Mouse (Mus musculus): ENCODE data around the gene Tmem54. TPM values are rescaled to one million over a fixed set of nuclear protein-coding genes. Genes with fewer than 3 reads are reported as not detected.

Tmem54 gene
- total RNA-seq (2021): not detected
- long read RNA-seq: 0 reads

DNA sequence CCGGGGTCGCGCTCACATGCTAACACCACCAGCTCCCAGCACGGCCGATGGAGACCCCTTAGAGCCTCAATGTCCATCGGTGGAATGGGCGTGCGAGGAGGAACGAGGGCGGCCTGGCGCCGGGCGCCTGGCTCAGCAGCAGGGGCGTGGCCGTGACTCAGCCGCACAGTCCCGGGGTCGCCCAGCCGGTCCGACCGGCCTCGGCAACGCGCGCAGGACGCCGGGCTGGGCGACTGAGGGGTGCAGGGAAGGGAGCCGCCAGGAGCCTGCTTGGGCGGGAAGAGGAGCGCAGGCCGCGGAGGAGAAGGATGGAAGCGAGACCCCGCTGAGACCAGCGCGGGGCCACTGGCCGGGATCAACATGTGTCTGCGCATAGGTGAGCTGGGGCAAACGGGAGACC is at the start of gene Tmem54:
Gene Tmem54 (plus strand): TSS at position 193 of the 400 bp plus-strand sequence.
- DNase-seq (ENCODE audit: low spot score in 2 of 2): no peak

DNA sequence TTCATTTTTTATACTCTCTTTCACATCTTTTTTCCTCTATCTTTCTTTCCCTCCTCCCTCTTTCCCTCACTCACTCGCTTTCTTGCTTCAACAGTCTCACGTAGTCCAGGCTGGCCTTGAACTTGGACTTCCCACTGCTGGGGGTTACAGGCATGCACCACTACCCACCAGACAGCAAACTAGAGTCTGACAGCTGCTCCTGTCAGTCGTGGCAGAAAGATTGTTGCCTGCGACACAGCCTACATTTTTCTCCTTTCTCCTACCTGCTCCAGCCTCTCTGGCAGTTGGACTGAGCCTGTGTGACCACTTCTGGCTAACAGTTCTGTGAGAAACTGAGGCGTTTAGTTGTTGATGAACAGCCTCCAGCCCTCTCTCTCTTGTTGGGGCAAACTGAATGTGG is 49.8 kb upstream of the Tmem54 start:
- no peak for DNase-seq (ENCODE audit: low spot score in 2 of 2)

DNA sequence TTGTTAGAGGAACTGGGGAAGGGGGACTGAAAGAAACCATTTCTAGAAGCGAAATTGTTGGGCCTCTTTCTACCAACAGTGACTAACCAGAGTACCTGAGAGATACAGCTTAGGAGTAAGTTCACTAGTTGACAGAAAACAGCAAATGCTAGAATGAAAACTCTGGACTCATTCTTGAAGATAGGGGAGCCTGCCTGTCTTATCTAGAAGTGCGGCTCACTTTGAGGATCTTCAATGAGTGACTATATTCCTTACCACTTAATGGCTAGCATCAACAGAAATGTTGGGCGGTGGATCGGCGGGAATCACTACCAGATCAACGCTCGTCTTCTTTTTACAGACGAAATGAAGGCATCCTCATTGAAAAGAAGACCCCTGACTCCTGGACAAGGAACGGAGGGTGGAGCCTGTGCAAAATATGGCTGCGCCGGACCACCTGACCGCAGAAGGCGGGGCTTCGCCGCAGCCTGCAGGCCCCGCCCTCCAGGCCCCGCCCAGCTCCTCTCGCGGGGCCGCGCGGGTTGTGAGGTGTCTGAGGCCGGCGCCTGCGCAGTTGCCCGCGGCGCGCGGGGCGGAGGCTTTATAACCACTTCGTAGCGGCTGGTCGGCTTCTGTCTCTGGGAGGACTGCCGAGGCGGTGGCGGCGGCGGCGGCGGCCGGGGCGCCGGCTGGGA is 47.7 kb upstream of the Tmem54 start:
- DNase-seq (ENCODE audit: low spot score in 2 of 2): peak; percentile 94 to 98

DNA sequence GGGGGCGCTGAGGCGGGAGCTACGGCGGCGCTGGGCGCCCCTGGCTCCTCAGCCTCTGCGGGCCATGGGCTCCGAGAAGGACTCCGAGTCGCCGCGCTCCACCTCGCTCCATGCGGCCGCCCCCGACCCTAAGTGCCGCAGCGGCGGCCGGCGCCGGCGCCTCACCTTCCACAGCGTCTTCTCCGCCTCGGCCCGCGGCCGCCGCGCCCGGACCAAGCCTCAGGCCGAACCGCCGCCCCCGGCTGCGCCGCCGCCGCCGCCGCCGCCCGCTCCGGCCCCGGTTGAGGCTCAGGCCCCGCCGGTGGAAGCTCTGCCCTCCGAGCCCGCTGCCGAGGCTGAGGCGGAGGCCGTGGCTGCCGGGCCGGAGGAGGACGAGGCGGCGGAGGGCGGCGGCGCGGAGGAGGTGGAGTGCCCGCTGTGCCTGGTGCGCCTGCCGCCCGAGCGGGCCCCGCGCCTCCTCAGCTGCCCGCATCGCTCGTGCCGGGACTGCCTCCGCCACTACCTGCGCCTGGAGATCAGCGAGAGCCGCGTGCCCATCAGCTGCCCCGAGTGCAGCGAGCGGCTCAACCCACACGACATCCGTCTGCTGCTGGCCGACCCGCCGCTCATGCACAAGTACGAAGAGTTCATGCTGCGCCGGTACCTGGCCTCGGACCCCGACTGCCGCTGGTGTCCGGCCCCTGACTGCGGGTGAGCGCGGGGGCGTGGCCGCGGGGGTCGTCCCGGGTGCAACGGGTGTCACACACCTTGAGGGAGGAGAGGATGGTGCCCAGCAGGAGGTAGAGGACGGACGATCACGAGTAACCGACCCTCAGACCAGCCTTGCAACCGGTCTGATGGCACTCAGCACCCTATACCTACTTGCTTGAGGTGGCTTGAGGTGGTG is 46.9 kb upstream of the Tmem54 start, which contains the start of gene Rnf19b:
Gene Rnf19b (plus strand): TSS at position 65 of the 886 bp plus-strand sequence.
- DNase-seq (ENCODE audit: low spot score in 2 of 2): peak in 1 of 2 experiments; percentile 25

DNA sequence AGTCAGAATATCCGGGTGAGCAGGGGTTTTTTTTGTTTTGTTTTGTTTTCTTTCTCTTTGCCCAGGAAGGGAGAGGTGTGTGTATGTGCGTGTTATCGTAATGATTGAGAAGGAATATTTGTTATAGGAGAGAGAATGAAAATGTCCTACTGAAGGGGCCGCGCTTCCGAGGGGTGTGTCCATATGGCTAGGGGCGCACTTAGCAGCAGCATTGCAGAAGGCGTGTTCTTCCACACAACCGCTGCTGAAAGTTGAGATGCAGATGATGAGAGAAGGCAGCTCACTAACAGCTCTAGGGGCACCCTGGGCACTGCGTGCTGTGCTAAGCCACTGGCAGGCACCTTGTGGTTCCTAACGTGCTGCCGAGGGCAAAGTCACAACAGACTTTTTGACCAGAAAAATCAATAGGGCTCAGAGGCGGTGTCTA is 46.2 kb upstream of the Tmem54 start:
- DNase-seq (ENCODE audit: low spot score in 2 of 2): no peak

DNA sequence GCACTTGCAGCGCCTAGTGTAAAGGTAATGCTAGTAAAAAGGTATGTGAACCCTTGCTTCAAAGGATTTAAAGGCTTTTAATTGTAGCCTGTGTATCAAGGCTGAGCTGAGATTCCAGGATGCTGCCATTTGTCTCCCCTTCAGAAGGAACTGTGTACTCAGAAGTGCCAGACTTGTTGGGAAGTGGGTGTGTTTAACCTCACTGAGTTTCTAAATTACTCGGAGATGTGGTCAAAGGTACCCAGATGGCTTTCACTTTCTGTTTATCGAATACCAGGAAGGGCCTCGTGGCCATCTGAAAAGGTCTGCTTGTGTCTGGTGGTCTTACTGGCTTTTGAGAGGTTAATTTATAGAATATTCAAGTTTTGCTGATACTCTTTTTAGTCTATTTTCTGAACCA is 45.4 kb upstream of the Tmem54 start:
- DNase-seq (ENCODE audit: low spot score in 2 of 2): no peak

DNA sequence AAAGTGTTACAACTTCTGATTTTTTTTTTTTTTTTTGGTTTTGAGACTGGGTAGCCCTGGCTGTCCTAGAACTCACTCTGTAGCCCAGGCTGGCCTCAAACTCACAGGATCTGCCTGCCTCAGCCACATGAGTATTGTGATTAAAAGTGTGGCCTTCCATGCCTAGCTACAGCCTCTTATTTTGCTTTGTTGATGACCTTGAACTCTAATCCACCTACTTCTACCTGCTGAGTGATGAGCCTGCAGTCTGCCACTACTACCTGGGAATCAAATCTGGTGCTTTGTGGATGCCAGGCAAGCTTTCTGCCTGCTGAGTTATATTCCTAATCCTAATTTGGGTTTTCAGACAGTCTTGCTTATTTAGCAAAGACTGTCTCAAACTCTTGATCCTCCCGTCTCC is 43.9 kb upstream of the Tmem54 start:
- no peak for DNase-seq (ENCODE audit: low spot score in 2 of 2)

DNA sequence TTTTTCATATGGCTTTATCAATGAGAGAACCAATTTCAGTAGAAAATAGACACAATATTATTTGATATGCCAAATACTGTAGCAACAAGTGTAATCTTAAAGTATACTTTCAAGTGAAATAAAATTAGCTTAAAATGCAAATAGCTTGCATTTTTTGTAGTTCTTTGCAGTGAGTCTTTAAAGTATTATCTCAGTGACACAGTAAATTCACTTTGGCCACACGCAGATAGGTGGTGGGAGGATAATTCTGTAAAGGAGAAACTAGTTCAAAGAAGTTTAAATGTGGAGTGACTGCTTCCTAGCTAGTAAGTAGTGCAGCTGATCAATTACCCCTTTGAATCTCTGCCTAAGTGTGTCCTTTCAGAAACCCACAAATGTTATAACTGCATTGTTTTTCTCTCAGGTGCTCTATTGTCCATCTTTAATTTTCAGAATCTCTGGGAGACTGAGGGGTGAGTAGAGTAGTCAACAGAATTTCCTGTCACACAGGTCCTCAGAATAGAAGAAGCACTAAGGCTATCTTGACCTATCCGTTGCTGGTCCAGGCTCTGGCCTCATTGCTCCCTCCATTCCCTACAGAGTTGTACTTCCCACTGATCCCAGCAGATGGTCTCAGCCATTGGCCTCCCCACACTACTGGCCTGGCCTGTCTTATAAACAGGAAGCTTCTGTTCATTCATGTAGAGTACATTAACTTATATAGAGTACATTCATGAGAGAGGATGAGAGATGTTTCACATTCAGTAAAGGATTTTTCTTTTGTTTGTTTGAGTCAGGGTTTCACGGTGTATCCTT is 42.9 kb upstream of the Tmem54 start:
- DNase-seq (ENCODE audit: low spot score in 2 of 2): no peak

DNA sequence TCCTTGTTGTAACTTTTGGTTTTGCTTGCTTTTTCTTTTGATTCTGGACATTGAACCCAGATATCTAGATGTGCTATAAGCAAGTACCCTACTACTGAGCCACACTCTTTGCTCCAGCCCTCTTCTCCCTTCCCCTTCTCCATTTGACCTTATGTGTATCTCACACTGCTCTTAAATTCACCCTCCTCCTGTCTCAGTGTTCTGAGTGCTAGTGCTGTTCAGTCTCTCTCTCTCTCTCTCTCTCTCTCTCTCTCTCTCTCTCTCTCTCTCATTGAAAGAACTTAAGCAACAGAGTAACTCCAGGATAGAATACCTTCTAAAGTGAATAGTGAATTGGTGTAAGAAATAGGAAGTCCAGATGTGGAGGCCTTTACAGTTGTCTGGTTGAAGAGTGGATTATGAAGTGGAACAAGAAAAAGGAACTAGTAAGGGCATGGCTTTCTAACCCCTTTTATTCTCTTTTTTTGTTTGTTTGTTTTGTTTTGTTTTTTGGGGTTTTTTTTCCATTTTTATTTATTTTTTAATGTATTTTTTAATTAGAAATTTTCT is 39.6 kb upstream of the Tmem54 start:
- DNase-seq (ENCODE audit: low spot score in 2 of 2): no peak

DNA sequence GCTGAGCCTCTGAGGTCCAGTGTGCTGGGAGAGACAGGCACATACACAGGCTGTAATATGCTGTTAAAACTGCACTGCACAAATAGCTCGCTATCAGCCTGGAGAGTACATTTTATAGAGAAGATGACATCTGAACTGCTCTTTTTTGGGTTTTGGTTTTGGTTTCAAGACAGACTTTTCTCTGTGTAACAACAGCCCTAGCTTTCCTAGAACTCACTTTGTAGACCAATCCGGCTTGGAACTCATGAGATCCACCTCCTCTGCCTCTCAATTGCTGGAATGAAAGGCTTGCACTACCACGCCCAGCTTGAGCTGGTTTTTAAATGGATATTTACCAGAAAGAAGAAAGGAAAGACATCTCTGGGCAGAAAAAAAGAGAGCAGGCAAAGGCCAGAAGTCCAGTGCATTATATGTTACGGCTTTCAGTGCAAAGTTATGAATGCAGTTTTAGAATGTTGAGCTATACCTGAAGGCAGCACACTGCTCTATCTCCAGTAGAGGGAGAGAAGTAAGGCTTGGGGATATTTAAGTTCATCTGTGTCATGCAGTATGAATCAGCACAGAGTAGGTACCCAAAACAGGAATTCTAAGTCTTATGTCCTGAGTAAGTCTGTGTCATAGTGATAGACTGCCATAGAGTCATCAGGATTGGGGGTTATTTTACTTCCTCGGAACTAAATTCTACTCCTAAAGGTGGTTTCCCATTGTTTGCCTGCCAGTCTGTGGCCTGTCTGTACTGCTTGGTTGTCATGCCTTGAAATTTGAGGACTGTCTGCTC is 37.5 kb upstream of the Tmem54 start:
- no peak for DNase-seq (ENCODE audit: low spot score in 2 of 2)

DNA sequence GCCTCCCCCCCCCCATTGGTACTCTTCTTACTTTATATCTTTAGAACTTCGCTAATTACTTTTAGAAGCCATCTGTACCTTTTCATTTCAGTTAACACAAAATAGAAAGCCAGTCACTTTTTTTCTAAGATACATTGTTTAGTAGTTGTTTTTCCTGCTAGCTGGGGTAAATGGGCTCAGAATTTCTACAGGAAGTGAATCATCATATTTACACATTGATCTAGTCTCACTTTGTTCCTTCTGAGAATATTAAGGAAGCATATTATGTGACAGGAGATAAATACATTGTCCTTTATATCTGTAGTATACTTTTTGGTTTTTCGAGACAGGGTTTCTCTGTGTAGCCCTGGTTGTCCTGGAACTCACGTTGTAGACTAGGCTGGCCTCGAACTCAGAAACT is 36.5 kb upstream of the Tmem54 start:
- no peak for DNase-seq (ENCODE audit: low spot score in 2 of 2)

DNA sequence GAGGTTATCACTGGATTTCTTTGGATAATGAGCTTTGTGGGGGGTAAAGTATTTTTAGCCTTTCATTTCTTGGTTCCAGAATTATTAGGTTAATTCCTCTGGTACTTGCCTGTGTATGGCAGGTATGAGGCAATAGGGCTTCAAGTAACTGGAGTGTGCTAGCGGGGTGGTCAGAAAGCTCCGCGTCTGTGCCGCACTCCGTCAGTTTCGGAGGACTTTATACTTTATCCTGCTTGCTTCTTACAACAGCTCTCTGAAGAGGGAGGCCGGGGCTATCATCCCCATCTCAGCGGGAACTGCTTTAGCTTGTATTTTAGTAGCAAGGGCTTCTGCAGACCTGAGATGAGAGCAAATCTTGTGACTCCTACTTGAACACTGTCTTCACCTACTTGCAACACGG is 26.2 kb upstream of the Tmem54 start:
- DNase-seq (ENCODE audit: low spot score in 2 of 2): no peak

DNA sequence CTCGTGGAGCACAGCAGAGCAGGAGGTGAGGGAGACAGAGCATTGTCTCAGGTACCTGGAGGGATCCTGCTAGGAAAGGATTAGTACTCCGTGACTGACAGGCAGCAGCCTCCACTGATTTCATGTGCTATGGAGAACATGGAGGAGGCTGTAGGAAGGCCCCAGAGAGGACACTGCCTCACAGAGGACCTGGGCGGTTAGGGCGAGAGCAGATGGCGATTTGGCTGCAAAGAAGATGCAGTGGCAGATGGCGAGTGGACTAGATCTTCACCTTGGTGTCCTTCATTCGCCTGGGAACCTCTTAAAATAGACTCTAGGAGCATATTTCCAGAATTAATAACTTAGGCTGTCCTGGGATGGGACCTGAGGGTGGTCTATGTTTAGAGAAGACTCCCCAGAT is 24.3 kb upstream of the Tmem54 start:
- no peak for DNase-seq (ENCODE audit: low spot score in 2 of 2)

DNA sequence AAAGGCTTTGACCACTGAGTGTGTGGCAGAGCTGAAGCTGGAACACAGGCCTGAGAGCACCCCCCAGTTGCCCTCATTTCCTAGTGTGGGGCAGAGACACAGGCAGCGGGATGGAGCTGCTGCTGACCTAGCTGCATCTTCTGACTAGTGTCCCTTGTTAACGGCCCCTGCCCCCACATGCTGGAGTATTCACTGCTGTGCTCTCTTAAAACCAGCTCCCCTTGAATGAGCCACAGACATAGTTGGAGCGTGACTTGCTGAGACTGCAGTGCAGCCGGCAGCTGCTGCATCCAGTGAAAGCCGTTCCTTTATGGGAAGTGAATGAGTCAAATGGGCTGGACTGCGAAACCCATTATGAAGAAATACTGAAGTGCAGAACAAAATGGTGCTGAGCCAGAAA is 23.8 kb upstream of the Tmem54 start:
- DNase-seq (ENCODE audit: low spot score in 2 of 2): no peak

DNA sequence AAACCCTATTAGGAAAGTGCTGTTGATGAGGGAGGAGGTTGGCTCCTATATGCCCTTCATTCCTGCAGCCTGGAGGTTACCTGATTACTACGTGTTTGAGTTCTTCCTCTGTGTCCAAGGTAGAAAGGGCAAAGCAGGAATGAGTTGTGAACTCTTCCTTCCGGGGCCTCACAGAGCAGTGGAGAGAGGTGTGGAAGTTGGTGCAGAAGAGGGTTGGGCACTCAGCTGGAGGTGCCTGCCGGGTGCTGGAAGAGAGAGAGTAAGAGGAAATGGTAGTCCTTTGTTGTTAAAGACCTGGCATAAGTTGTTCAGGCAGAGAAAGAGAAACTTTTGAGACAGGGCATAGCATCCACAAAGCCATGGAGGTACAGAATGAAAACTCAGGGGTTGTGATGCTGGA is 23.4 kb upstream of the Tmem54 start:
- DNase-seq (ENCODE audit: low spot score in 2 of 2): no peak

DNA sequence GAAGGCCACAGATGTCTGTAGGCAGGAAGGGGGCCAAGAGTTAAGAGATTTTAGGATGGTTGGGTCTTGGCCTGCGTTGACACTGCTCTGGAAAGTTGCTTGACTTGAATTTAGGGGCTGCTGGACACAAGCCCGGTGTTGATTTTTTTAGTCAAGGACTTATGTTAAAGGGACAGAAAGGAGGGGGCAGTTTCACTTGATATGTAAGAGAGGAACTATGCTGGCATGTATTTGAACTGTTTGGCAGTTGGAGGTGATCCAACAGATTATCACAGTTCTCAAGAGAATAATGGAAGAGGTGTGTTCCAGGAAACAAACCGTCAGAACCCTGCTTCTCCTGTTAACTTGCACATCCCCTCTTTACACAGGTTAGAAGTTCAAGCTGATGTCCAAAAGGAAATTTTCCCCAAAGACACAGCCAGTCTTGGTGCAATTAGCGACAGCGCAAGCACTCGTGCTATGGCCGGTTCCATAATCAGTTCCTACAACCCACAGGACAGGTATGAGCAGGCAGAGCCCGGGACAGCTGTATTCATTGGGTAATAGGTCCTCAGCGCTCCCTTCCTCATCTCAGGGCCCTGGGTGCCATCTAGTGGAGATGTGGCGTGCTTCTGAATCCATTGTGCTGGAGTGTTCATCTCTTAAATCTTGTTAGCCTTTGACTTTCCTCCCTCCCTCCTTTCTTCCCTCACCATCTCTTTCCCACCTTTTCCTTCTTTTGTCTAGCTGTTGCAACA is 22.8 kb upstream of the Tmem54 start:
- peak; percentile 37 to 74 for DNase-seq (ENCODE audit: low spot score in 2 of 2)

DNA sequence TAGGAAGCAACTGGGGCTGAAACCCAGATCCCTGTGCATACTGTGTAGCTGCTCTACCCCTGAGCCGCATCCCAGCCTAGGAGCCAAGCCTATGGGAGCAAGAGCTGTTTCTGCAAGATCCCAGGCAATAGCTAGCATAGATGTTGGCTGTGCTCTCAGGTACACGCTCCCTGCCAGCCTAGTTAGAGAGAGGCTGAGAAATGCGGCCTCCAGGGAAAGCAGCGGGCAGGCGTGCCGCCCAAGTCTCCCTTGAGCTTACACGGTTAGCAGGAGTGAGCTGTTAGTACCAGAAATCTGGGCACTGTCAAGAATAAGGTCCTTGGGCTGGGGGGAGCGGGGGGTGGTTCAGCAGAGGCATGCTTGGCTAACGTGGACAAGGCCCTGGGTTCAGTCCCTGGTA is 20.5 kb upstream of the Tmem54 start:
- DNase-seq (ENCODE audit: low spot score in 2 of 2): no peak

DNA sequence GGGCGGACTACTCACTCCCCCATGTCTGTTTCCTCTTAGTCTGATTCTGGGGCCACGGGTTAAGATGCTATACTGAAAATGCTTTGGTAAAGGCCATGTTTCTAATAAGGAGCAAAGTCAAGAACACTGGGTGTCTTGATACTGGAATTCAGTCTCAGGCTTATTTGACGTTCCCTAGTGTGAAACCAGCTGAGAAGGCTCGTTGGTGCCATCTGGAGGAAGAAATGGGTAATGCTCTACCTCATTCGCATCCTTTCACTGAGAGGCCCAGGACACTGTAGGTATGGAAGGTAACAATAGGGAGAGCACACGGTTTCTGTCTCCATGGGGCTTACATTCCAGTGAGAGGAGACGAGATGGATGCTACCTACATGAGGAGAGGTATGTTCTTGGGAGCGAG is 19.3 kb upstream of the Tmem54 start:
- DNase-seq (ENCODE audit: low spot score in 2 of 2): peak; percentile 39 to 87

DNA sequence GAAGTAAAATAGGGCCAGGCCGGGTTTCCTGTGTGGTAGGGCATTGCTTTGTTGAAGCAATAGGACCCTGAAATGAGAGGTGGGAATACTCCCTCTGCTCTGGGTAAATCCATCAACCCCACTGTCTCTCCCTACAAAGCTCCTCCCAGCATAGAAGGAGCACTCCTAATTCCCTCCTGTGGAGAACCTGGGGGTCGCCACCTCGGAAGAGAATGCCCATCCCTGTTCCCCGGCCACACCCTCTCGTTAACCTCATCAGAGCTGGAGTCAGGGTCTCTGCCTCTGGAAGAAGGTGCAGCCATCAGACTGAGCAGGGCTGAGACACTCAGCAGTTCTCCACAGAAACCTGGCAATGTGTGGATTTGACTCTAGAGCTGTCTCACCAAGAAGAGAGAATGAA is 17.5 kb upstream of the Tmem54 start:
- DNase-seq (ENCODE audit: low spot score in 2 of 2): no peak

DNA sequence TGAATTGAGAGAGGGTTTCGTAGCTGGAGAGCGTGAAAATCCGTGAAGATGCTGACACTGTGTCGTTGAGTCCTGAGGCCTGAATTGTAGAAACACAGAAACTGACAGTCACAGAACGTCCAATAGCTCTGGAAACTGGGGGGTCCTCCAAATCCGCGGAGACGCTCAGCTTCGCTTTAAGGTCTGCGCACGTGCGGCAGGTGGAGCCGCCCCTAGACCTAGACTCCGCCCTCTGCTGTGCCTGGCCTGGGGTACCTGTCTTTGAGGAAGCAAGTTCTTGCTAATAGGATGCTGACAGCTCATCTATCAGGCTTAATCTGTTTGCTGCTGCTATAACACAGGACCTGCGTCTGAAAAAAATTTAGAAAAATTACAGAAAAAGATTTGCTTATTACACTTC is 10.1 kb upstream of the Tmem54 start:
- DNase-seq (ENCODE audit: low spot score in 2 of 2): no peak

All from layer of hippocampus, adult 18-20 months (tissue).